Mouse (Mus musculus) right cerebral cortex, adult 18-20 months (tissue): ENCODE measurements around the gene Me1.

Source experiments
- DNase-seq: peaks from one replicate; pipeline ENCODE4 v3.0.0; 2022; ENCODE audit warnings: mixed read lengths

The Me1 gene

GRCm38 (mm10) chr9:86695818-86696261, at the start of gene Me1:
Me1 (minus strand) TSS chr9:86695953.
- peak; percentile 23 for DNase-seq

- no peak for DNase-seq
Measured at GRCm38 (mm10) chr9:86744041-86744440, 48.3 kb upstream of the Me1 start.

GRCm38 (mm10) chr9:86742959-86743911, 47.5 kb upstream of the Me1 start, which contains the start of gene Prss35:
Prss35 (plus strand) TSS chr9:86743649.
- DNase-seq, result no peak

GRCm38 (mm10) chr9:86739971-86740370, 44.2 kb upstream of the Me1 start:
- DNase-seq, result no peak

GRCm38 (mm10) chr9:86738801-86739200, 43.0 kb upstream of the Me1 start:
- no peak for DNase-seq

GRCm38 (mm10) chr9:86738067-86738466, 42.3 kb upstream of the Me1 start:
- DNase-seq, result no peak

GRCm38 (mm10) chr9:86736991-86737390, 41.2 kb upstream of the Me1 start:
- no peak for DNase-seq

GRCm38 (mm10) chr9:86734795-86735194, 39.0 kb upstream of the Me1 start:
- no peak for DNase-seq

GRCm38 (mm10) chr9:86734357-86734756, 38.6 kb upstream of the Me1 start:
- no peak for DNase-seq

GRCm38 (mm10) chr9:86729811-86730210, 34.1 kb upstream of the Me1 start:
- no peak for DNase-seq

- no peak for DNase-seq
Measured at GRCm38 (mm10) chr9:86729084-86729483, 33.3 kb upstream of the Me1 start.

GRCm38 (mm10) chr9:86728214-86728814, 32.6 kb upstream of the Me1 start:
- no peak for DNase-seq

- DNase-seq, result no peak
Measured at GRCm38 (mm10) chr9:86726381-86726720, 30.6 kb upstream of the Me1 start.

- DNase-seq, result no peak
Measured at GRCm38 (mm10) chr9:86725604-86726380, 30.0 kb upstream of the Me1 start.

GRCm38 (mm10) chr9:86725066-86725465, 29.3 kb upstream of the Me1 start:
- DNase-seq, result no peak

- DNase-seq, result no peak
Measured at GRCm38 (mm10) chr9:86720794-86721193, 25.0 kb upstream of the Me1 start.

GRCm38 (mm10) chr9:86720227-86720626, 24.5 kb upstream of the Me1 start:
- no peak for DNase-seq

GRCm38 (mm10) chr9:86717119-86717518, 21.4 kb upstream of the Me1 start:
- DNase-seq, result no peak

GRCm38 (mm10) chr9:86716540-86716939, 20.8 kb upstream of the Me1 start:
- DNase-seq, result no peak

- DNase-seq, result no peak
Measured at GRCm38 (mm10) chr9:86714089-86714488, 18.3 kb upstream of the Me1 start.

- no peak for DNase-seq
Measured at GRCm38 (mm10) chr9:86712648-86713047, 16.9 kb upstream of the Me1 start.

- no peak for DNase-seq
Measured at GRCm38 (mm10) chr9:86710091-86710634, 14.4 kb upstream of the Me1 start.

- no peak for DNase-seq
Measured at GRCm38 (mm10) chr9:86708921-86709320, 13.2 kb upstream of the Me1 start.
